Mouse (Mus musculus) megakaryocyte, embryonic 14.5 days (primary cell): ENCODE measurements around the gene Rps12.

Source experiments
- FLI1 ChIP-seq: IDR thresholded peaks from 2 replicates; pipeline ENCODE4 v1.6.1; 2012; ENCODE audit warnings: low read length, inconsistent platforms, mixed read lengths
- GATA1 ChIP-seq: IDR thresholded peaks from 3 replicates; pipeline ENCODE4 v1.6.1; 2012; ENCODE audit warnings: mixed read lengths, low read length, inconsistent platforms, borderline replicate concordance

DNA sequence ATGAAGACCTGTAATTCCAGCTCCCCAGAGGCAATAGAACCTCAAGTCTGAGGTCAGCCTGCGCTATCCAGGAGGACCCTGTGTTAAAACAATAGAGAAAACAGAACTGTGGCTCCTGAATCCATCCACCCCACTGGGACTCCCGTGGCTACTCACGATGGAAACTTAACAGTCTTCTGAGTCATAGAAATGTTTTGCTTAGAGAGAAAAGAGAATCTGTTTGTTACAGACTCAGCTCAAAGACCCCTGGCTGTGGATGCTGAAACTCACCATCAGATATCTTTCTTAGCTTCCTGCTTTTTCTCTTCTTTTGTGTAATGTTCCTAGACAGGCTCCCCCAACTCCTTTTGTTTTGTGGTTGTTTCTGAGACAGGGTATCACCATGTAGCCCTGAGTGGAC is 17.6 kb upstream of the Rps12 start:
- TF ChIP-seq FLI1 (no peak), GATA1 (no peak)
